Mouse (Mus musculus) A20 (cell line): ENCODE measurements at regions not wholly inside any gene's neighbourhood (a gene's known extent, or its start where the extent isn't known, plus 50 kb on each side); places are given as distances from the start of the nearest gene placed in this dataset.

Experiments used
- DNase-seq: peaks from one replicate; pipeline ENCODE4 v3.0.0-alpha.2; 2011; ENCODE audit warnings: low read depth, low spot score

DNA sequence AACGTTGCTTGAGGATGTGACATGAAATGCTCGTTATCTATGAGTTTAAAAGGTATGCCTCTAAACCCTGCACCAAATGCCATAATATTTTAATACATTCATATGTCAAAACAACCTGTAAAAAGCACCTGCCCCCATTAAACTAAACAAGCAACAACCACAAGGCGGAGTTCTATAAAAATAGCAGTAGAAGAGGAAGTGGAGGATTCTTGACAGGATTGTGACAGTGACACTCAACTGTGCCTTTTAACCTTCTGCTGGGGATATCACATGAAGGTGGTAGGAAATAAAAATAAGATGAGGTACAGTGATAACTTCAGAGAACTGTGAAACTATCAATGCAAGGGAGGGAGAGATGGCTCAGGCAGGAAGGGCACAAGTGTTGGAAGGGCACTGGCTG is 58.6 kb upstream of the Dbx2 start:
- peak; percentile 74 for DNase-seq

DNA sequence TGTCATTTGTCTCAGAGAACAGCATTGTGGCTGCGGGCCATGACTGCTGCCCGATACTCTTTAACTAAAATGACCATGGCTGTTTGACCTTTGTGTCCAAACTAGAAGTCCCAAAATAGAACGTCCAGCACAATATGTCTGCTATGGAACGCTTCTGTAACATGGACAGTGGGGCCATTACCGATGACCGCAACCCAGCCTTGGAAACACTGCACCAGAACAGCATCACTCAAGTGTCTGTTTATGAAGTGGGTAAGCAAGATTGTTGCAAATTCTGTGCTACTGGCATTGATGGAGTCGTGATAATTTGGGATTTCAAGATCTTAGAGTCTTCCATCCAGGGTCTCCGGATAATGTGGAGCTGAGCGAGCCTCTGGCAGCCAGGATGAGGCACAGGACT is 60.2 kb upstream of the Dbx2 start:
- DNase-seq = no peak

DNA sequence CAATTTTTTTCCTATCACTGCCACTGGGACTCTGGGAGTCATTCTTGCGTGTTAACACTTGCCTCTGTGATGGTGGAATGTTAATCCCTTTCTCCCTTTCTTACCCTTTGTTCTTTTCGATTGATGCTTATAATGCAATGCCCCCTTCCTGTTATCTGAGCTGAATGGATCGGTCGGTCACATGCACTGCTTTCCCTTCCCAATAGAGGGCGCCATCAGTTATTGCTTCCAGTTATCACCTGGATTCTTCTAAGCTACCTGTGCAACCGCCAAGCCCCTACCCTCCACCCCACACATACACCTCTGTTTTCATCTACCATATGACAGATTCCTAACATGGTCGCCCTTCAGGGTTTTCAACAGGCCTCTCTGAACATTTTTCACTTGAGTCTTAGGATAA is 66.9 kb upstream of the Ano6 start:
- peak; percentile 65 for DNase-seq

DNA sequence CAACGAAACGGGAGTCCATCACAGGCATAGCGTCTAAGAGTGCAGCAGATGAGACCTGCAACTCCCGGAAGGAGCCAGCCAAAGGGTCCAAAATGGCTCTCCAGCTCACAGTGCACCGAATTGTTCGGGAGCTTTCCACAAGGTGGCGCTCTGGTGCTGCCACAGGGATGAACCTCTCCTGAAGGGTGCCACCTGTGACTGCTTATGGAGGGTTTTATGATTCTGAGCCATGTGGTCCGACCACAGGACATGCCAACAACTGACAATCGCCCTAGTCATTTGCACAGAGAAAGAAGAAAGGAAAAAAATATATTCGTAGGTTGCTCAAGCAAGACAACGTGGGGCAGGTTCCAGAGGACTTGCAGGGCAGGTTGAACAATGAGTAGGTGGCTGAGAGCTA is 64.8 kb upstream of the Ano6 start:
- DNase-seq = peak; percentile 87

DNA sequence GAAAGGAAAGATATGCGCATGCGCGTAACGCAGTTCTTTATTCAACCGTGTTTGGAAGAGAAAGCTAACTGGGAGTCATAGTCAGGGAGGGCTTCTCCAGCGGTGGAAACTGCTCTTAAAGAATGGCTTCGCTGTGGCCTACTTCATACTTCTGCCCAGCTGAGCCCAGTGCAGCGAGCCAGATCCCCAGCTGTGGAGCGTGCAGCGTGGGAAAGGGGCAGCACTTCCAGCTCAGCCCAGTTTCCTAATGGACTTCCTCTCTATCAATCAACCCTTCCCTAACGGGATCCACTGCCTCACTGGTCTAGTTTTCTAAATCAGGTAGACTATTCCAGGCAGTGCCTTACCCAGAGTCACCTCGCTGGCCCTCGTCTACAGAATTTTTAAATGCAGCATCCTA is 64.1 kb upstream of the Ano6 start:
- no peak for DNase-seq

DNA sequence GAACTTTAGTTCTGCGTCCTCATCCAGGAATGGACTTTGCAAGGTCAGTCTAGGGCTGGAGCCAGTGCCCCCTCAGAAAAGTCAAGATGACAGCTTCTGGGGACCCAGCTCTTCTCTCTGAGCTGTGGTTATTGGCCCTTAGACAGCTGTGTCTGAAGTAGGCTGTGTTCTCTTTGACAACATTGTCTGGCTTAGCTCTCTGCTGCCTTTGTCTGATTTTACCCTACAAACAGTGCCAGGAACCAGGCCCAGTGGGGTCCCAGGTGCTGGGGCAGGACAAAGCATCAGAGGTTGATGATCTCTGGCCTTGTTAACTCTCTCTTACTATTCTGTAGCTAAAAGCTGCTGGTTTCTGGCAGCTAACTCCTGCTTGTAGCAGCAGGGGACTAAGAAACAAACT is 54.9 kb upstream of the Ano6 start:
- no peak for DNase-seq
